Mouse (Mus musculus): ENCODE data around the gene Hic2. TPM values are rescaled to one million over a fixed set of nuclear protein-coding genes. Genes with fewer than 3 reads are reported as not detected.

Gene Hic2
- polyA plus RNA-seq, 1 experiment from 2014 or later: 5.2 TPM

- 34% methylated on average over 1 of the region's 1 CpGs for WGBS
- H3K4me1 ChIP-seq (ENCODE audit: control insufficient read depth, insufficient read depth, low read length): peaks cover 10% of the 10 kb centered on the region
- H3K4me3 ChIP-seq (ENCODE audit: low read depth, low read length): no peak overlapping the region
- H3K4me2 ChIP-seq (replicated peaks; ENCODE audit: low read depth, low read length): no peak overlapping the region
- H3K27ac ChIP-seq (ENCODE audit: low read length): no peak overlapping the region; the same call in 1 of the 2 replicates
- ATAC-seq (ENCODE audit: insufficient number of reproducible peaks, insufficient read depth, low FRiP score, low read depth): no peak
- H3K9ac ChIP-seq (replicated peaks; ENCODE audit: low read depth, low read length): no peak overlapping the region
- no peaks in the 10 kb centered on the region for H3K27me3 ChIP-seq (ENCODE audit: control insufficient read depth, insufficient read depth, low read length)
- no peaks in the 10 kb centered on the region for H3K36me3 ChIP-seq (ENCODE audit: control insufficient read depth, insufficient read depth, low read length)
- no peaks in the 10 kb centered on the region for H3K9me3 ChIP-seq (ENCODE audit: control insufficient read depth, low read depth, low read length)
Observed at GRCm38 (mm10) chr16:17243731-17244130, 10.4 kb downstream of the Hic2 start.

- no peak for ATAC-seq (ENCODE audit: insufficient number of reproducible peaks, insufficient read depth, low FRiP score, low read depth)
- Histone ChIP-seq H3K36me3 (ENCODE audit: control insufficient read depth, insufficient read depth, low read length) (no peaks in the 10 kb centered on the region), H3K9ac (replicated peaks; ENCODE audit: low read depth, low read length) (no peak overlapping the region), H3K4me3 (ENCODE audit: low read depth, low read length) (no peak overlapping the region), H3K4me2 (replicated peaks; ENCODE audit: low read depth, low read length) (no peak overlapping the region), H3K27me3 (ENCODE audit: control insufficient read depth, insufficient read depth, low read length) (no peaks in the 10 kb centered on the region), H3K27ac (ENCODE audit: low read length) (no peak overlapping the region), H3K4me1 (ENCODE audit: control insufficient read depth, insufficient read depth, low read length) (peaks cover 2% of the 10 kb centered on the region; the same call in 1 of the 2 replicates), H3K9me3 (ENCODE audit: control insufficient read depth, low read depth, low read length) (no peaks in the 10 kb centered on the region)
- WGBS: 73% methylated on average over 1 of the region's 1 CpGs
Observed at GRCm38 (mm10) chr16:17244996-17245395, 11.6 kb downstream of the Hic2 start.

- no peak overlapping the region for H3K9ac ChIP-seq (replicated peaks; ENCODE audit: low read depth, low read length)
- no peak overlapping the region for H3K4me3 ChIP-seq (ENCODE audit: low read depth, low read length)
- ATAC-seq (ENCODE audit: insufficient number of reproducible peaks, insufficient read depth, low FRiP score, low read depth): 0 out of 2 replicates have a peak, but pooled peaks have one; percentile 29
- WGBS: 66% methylated on average over 4 of the region's 4 CpGs
- H3K36me3 ChIP-seq (ENCODE audit: control insufficient read depth, insufficient read depth, low read length): no peaks in the 10 kb centered on the region
- no peaks in the 10 kb centered on the region for H3K9me3 ChIP-seq (ENCODE audit: control insufficient read depth, low read depth, low read length)
- peaks cover 14% of the 10 kb centered on the region; the same call in 1 of the 2 replicates for H3K4me1 ChIP-seq (ENCODE audit: control insufficient read depth, insufficient read depth, low read length)
- H3K4me2 ChIP-seq (replicated peaks; ENCODE audit: low read depth, low read length): no peak overlapping the region
- no peak overlapping the region for H3K27ac ChIP-seq (ENCODE audit: low read length)
- H3K27me3 ChIP-seq (ENCODE audit: control insufficient read depth, insufficient read depth, low read length): no peaks in the 10 kb centered on the region
Observed at GRCm38 (mm10) chr16:17247727-17248126, 14.4 kb downstream of the Hic2 start.

GRCm38 (mm10) chr16:17249135-17249534 is 15.8 kb downstream of the Hic2 start:
- no peak overlapping the region for H3K9ac ChIP-seq (replicated peaks; ENCODE audit: low read depth, low read length)
- H3K4me3 ChIP-seq (ENCODE audit: low read depth, low read length): no peak overlapping the region
- no peaks in the 10 kb centered on the region for H3K27me3 ChIP-seq (ENCODE audit: control insufficient read depth, insufficient read depth, low read length)
- no peaks in the 10 kb centered on the region for H3K36me3 ChIP-seq (ENCODE audit: control insufficient read depth, insufficient read depth, low read length)
- ATAC-seq (ENCODE audit: insufficient number of reproducible peaks, insufficient read depth, low FRiP score, low read depth): no peak
- H3K4me1 ChIP-seq (ENCODE audit: control insufficient read depth, insufficient read depth, low read length): peaks cover 22% of the 10 kb centered on the region
- no peak overlapping the region for H3K27ac ChIP-seq (ENCODE audit: low read length)
- H3K4me2 ChIP-seq (replicated peaks; ENCODE audit: low read depth, low read length): no peak overlapping the region
- H3K9me3 ChIP-seq (ENCODE audit: control insufficient read depth, low read depth, low read length): no peaks in the 10 kb centered on the region
- 48% methylated on average over 6 of the region's 6 CpGs for WGBS

- H3K27ac ChIP-seq (ENCODE audit: low read length): 0 out of 2 replicates have a peak overlapping the region, but pooled peaks have one; percentile 21
- no peaks in the 10 kb centered on the region for H3K27me3 ChIP-seq (ENCODE audit: control insufficient read depth, insufficient read depth, low read length)
- WGBS: 52% methylated on average over 3 of the region's 3 CpGs
- no peak for ATAC-seq (ENCODE audit: insufficient number of reproducible peaks, insufficient read depth, low FRiP score, low read depth)
- 0 out of 2 replicates have a peak, but pooled peaks cover 3% of the 10 kb centered on the region for H3K36me3 ChIP-seq (ENCODE audit: control insufficient read depth, insufficient read depth, low read length)
- H3K4me2 ChIP-seq (replicated peaks; ENCODE audit: low read depth, low read length): no peak overlapping the region
- no peak overlapping the region for H3K9ac ChIP-seq (replicated peaks; ENCODE audit: low read depth, low read length)
- H3K9me3 ChIP-seq (ENCODE audit: control insufficient read depth, low read depth, low read length): no peaks in the 10 kb centered on the region
- peaks cover 24% of the 10 kb centered on the region for H3K4me1 ChIP-seq (ENCODE audit: control insufficient read depth, insufficient read depth, low read length)
- H3K4me3 ChIP-seq (ENCODE audit: low read depth, low read length): no peak overlapping the region
Observed at GRCm38 (mm10) chr16:17251539-17251938, 18.2 kb downstream of the Hic2 start.

GRCm38 (mm10) chr16:17252086-17252726 is 18.8 kb downstream of the Hic2 start:
- Histone ChIP-seq H3K4me2 (replicated peaks; ENCODE audit: low read depth, low read length) (no peak overlapping the region), H3K27me3 (ENCODE audit: control insufficient read depth, insufficient read depth, low read length) (no peaks in the 10 kb centered on the region), H3K9me3 (ENCODE audit: control insufficient read depth, low read depth, low read length) (no peaks in the 10 kb centered on the region), H3K9ac (replicated peaks; ENCODE audit: low read depth, low read length) (no peak overlapping the region), H3K4me3 (ENCODE audit: low read depth, low read length) (no peak overlapping the region), H3K36me3 (ENCODE audit: control insufficient read depth, insufficient read depth, low read length) (0 out of 2 replicates have a peak, but pooled peaks cover 4% of the 10 kb centered on the region), H3K27ac (ENCODE audit: low read length) (no peak overlapping the region), H3K4me1 (ENCODE audit: control insufficient read depth, insufficient read depth, low read length) (peaks cover 24% of the 10 kb centered on the region)
- 73% methylated on average over 3 of the region's 3 CpGs for WGBS
- no peak; the same call in 1 of the 2 replicates for ATAC-seq (ENCODE audit: insufficient number of reproducible peaks, insufficient read depth, low FRiP score, low read depth)

- H3K4me3 ChIP-seq (ENCODE audit: low read depth, low read length): no peak overlapping the region
- 58% methylated on average over 7 of the region's 7 CpGs for WGBS
- H3K4me2 ChIP-seq (replicated peaks; ENCODE audit: low read depth, low read length): no peak overlapping the region
- H3K4me1 ChIP-seq (ENCODE audit: control insufficient read depth, insufficient read depth, low read length): peaks cover 24% of the 10 kb centered on the region
- H3K9me3 ChIP-seq (ENCODE audit: control insufficient read depth, low read depth, low read length): no peaks in the 10 kb centered on the region
- no peak overlapping the region for H3K9ac ChIP-seq (replicated peaks; ENCODE audit: low read depth, low read length)
- H3K27me3 ChIP-seq (ENCODE audit: control insufficient read depth, insufficient read depth, low read length): no peaks in the 10 kb centered on the region
- no peak for ATAC-seq (ENCODE audit: insufficient number of reproducible peaks, insufficient read depth, low FRiP score, low read depth)
- H3K27ac ChIP-seq (ENCODE audit: low read length): no peak overlapping the region
- peaks cover 10% of the 10 kb centered on the region; the same call in 1 of the 2 replicates for H3K36me3 ChIP-seq (ENCODE audit: control insufficient read depth, insufficient read depth, low read length)
Observed at GRCm38 (mm10) chr16:17252841-17253240, 19.5 kb downstream of the Hic2 start.

- no peak overlapping the region for H3K27ac ChIP-seq (ENCODE audit: low read length)
- H3K27me3 ChIP-seq (ENCODE audit: control insufficient read depth, insufficient read depth, low read length): no peaks in the 10 kb centered on the region
- H3K9ac ChIP-seq (replicated peaks; ENCODE audit: low read depth, low read length): no peak overlapping the region
- no peaks in the 10 kb centered on the region for H3K9me3 ChIP-seq (ENCODE audit: control insufficient read depth, low read depth, low read length)
- 32% methylated on average over 4 of the region's 4 CpGs for WGBS
- no peak overlapping the region for H3K4me3 ChIP-seq (ENCODE audit: low read depth, low read length)
- peaks cover 22% of the 10 kb centered on the region for H3K36me3 ChIP-seq (ENCODE audit: control insufficient read depth, insufficient read depth, low read length)
- peaks cover 24% of the 10 kb centered on the region for H3K4me1 ChIP-seq (ENCODE audit: control insufficient read depth, insufficient read depth, low read length)
- ATAC-seq (ENCODE audit: insufficient number of reproducible peaks, insufficient read depth, low FRiP score, low read depth): no peak
- no peak overlapping the region for H3K4me2 ChIP-seq (replicated peaks; ENCODE audit: low read depth, low read length)
Observed at GRCm38 (mm10) chr16:17254005-17254597, 20.7 kb downstream of the Hic2 start.
